Comparison of ENCODE assay signal across 27 mouse cellular contexts in the genomic region with DNA sequence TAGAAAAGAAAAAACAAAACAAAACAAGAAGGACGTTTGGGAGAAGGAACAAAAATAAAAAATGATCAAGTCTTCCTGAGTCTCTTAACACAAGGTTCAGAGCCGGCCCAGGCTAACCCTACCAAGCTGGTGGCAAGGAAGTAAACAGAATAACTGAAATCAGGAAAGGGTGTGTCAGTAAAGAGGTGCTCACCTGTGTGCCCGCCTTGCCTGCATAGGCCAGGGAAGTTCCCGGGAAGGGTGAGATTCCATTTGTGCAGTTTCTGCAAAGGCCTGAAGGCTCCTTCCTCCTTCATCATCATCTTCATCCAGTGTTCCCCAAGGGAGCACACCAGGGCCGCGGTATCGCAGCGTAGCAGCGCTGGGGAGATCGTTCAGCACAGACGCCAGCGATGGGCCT. TPM values are rescaled to one million over a fixed set of nuclear protein-coding genes. Genes with fewer than 3 reads are reported as not detected.
DNase-seq lines count a peak whose midpoint lies in the region; ATAC-seq and TF ChIP-seq lines count a peak whose summit lies in the region.
"Had no signal": no experiment of that assay in that cellular context is flagged by ENCODE, and none has a peak within 500 bp of the region (broad histone marks: within the 10 kb centered on the region; RNA-seq: fewer than 3 reads in every experiment).

No protein-coding gene starts in this region.

- no peaks in the 10 kb centered on the region for H3K4me1 ChIP-seq in forebrain, embryonic 14.5 days (ENCODE audit: control insufficient read depth, insufficient read depth, low read length)
- H3K4me1 ChIP-seq in forebrain, embryonic 12.5 days, result no peaks in the 10 kb centered on the region
- H3K4me1 ChIP-seq in lung, embryonic 14.5 days (ENCODE audit: insufficient read depth), result no peaks in the 10 kb centered on the region
- H3K4me1 ChIP-seq in intestine, embryonic 16.5 days (ENCODE audit: control insufficient read depth, insufficient read depth, low read length), result peaks cover 4% of the 10 kb centered on the region; the same call in 1 of the 2 replicates
- no peaks in the 10 kb centered on the region for H3K4me1 ChIP-seq in stomach, embryonic 16.5 days (ENCODE audit: control insufficient read depth, insufficient read depth, low read length)
- H3K4me1 ChIP-seq in hindbrain, postnatal 0 days (ENCODE audit: insufficient read depth, low read length), result no peaks in the 10 kb centered on the region
- H3K4me1 ChIP-seq: embryonic facial prominence, embryonic 13.5 days; hindbrain, embryonic 10.5 days; limb, embryonic 12.5 days; midbrain, embryonic 13.5 days had no signal

- TF ChIP-seq CTCF in lung, embryonic 14.5 days (IDR thresholded peaks at IDR 0.05; ENCODE audit: low read depth), result no peak
- no peak for TF ChIP-seq CTCF in hindbrain, postnatal 0 days (IDR thresholded peaks at IDR 0.05; ENCODE audit: low read depth)

- no peaks in the 10 kb centered on the region for H3K27me3 ChIP-seq in forebrain, embryonic 14.5 days (replicated peaks; ENCODE audit: control insufficient read depth, insufficient read depth, low read length)
- no peaks in the 10 kb centered on the region for H3K27me3 ChIP-seq in forebrain, embryonic 12.5 days
- H3K27me3 ChIP-seq in lung, embryonic 14.5 days (ENCODE audit: insufficient read depth, low read length), result no peaks in the 10 kb centered on the region
- no peaks in the 10 kb centered on the region for H3K27me3 ChIP-seq in intestine, embryonic 16.5 days (replicated peaks; ENCODE audit: control insufficient read depth, insufficient read depth, low read length)
- H3K27me3 ChIP-seq in stomach, embryonic 16.5 days (ENCODE audit: control insufficient read depth, insufficient read depth, low read length), result no peaks in the 10 kb centered on the region
- H3K27me3 ChIP-seq in hindbrain, postnatal 0 days (ENCODE audit: insufficient read depth, low read length), result no peaks in the 10 kb centered on the region
- H3K27me3 ChIP-seq: embryonic facial prominence, embryonic 13.5 days; limb, embryonic 12.5 days; liver, embryonic 12.5 days; midbrain, embryonic 13.5 days had no signal

- WGBS in forebrain, embryonic 14.5 days, result 88% methylated on average over 12 of the region's 12 CpGs
- WGBS in forebrain, embryonic 12.5 days, result 89% methylated on average over 12 of the region's 12 CpGs
- WGBS in lung, embryonic 14.5 days, result 75% methylated on average over 12 of the region's 12 CpGs
- WGBS in intestine, embryonic 16.5 days, result 67% methylated on average over 12 of the region's 12 CpGs
- WGBS in stomach, embryonic 16.5 days, result 80% methylated on average over 12 of the region's 12 CpGs
- WGBS in hindbrain, postnatal 0 days, result 84% methylated on average over 12 of the region's 12 CpGs

- 0 out of 2 replicates have a peak overlapping the region, but pooled peaks have one; percentile 3 for H3K9ac ChIP-seq in forebrain, embryonic 14.5 days (ENCODE audit: low read length)
- H3K9ac ChIP-seq in forebrain, embryonic 12.5 days, result no peak overlapping the region
- H3K9ac ChIP-seq in lung, embryonic 14.5 days, result peak overlapping the region; percentile 9; the same call in 1 of the 2 replicates
- peak overlapping the region; percentile 65 for H3K9ac ChIP-seq in intestine, embryonic 16.5 days (ENCODE audit: low read depth, low read length)
- H3K9ac ChIP-seq in stomach, embryonic 16.5 days (ENCODE audit: low read length), result peak overlapping the region; percentile 71
- no peak overlapping the region for H3K9ac ChIP-seq in hindbrain, postnatal 0 days (replicated peaks; ENCODE audit: low read length)
- H3K9ac ChIP-seq: embryonic facial prominence, embryonic 13.5 days; forebrain, postnatal 0 days; limb, embryonic 12.5 days; liver, embryonic 12.5 days; midbrain, embryonic 13.5 days had no signal

- DNase-seq in forebrain, embryonic 14.5 days (ENCODE audit: low spot score), result no peak
- DNase-seq in lung, embryonic 14.5 days, result no peak
- DNase-seq in lung, postnatal 10 days, result no peak
- DNase-seq in hindbrain, postnatal 0 days (ENCODE audit: low spot score), result no peak
- DNase-seq: adrenal gland, postnatal 14 days; cerebellum, adult 2 months; cerebellum, postnatal 25 days; forebrain, postnatal 0 days; gastrocnemius, postnatal 14 days; heart, adult 11 months; heart, postnatal 10 days; kidney, adult 8-10 months; spleen, adult 18-20 months; thymus, adult 18-20 months; thymus, postnatal 4 days had no signal

- H3K9me3 ChIP-seq in forebrain, embryonic 14.5 days (replicated peaks; ENCODE audit: control insufficient read depth, low read length), result no peaks in the 10 kb centered on the region
- H3K9me3 ChIP-seq in forebrain, embryonic 12.5 days, result no peaks in the 10 kb centered on the region
- H3K9me3 ChIP-seq in lung, embryonic 14.5 days (ENCODE audit: low read depth, low read length), result no peaks in the 10 kb centered on the region
- H3K9me3 ChIP-seq in intestine, embryonic 16.5 days (ENCODE audit: control insufficient read depth, low read length), result no peaks in the 10 kb centered on the region
- H3K9me3 ChIP-seq in stomach, embryonic 16.5 days (replicated peaks; ENCODE audit: control insufficient read depth, low read length), result no peaks in the 10 kb centered on the region
- H3K9me3 ChIP-seq in hindbrain, postnatal 0 days (ENCODE audit: low read length), result no peaks in the 10 kb centered on the region
- H3K9me3 ChIP-seq: embryonic facial prominence, embryonic 13.5 days; hindbrain, embryonic 10.5 days; limb, embryonic 12.5 days; liver, embryonic 12.5 days; midbrain, embryonic 13.5 days had no signal

- H3K4me3 ChIP-seq in forebrain, embryonic 14.5 days (ENCODE audit: low read depth, low read length), result no peak overlapping the region
- H3K4me3 ChIP-seq in forebrain, embryonic 12.5 days (replicated peaks), result no peak overlapping the region
- H3K4me3 ChIP-seq in lung, embryonic 14.5 days (ENCODE audit: low read depth, low read length), result 0 out of 2 replicates have a peak overlapping the region, but pooled peaks have one; percentile 19
- peak overlapping the region; percentile 49 for H3K4me3 ChIP-seq in intestine, embryonic 16.5 days (ENCODE audit: low read length)
- peak overlapping the region; percentile 41 for H3K4me3 ChIP-seq in stomach, embryonic 16.5 days (replicated peaks; ENCODE audit: low read length)
- no peak overlapping the region for H3K4me3 ChIP-seq in hindbrain, postnatal 0 days (ENCODE audit: low read length)
- H3K4me3 ChIP-seq: embryonic facial prominence, embryonic 13.5 days; hindbrain, embryonic 10.5 days; layer of hippocampus, adult 2 months; limb, embryonic 12.5 days; liver, embryonic 12.5 days; midbrain, embryonic 13.5 days had no signal

- ATAC-seq in forebrain, embryonic 14.5 days, result no peak
- ATAC-seq in forebrain, embryonic 12.5 days (ENCODE audit: low FRiP score), result no peak
- no peak for ATAC-seq in lung, embryonic 14.5 days (ENCODE audit: insufficient read depth)
- ATAC-seq in intestine, embryonic 16.5 days, result peak; percentile 57
- ATAC-seq in stomach, embryonic 16.5 days (ENCODE audit: insufficient read depth, low FRiP score), result peak; percentile 18; the same call in 1 of the 2 replicates
- ATAC-seq in erythroblast, adult 5-6 weeks (replicated peaks; ENCODE audit: low FRiP score, poor library complexity, severe bottlenecking), result no peak
- ATAC-seq in hindbrain, postnatal 0 days, result no peak
- ATAC-seq: forebrain, postnatal 0 days; hindbrain, embryonic 16.5 days; liver, embryonic 12.5 days; midbrain, embryonic 13.5 days had no signal

- H3K4me2 ChIP-seq in forebrain, embryonic 14.5 days (ENCODE audit: low read length), result no peak overlapping the region
- H3K4me2 ChIP-seq in forebrain, embryonic 12.5 days, result no peak overlapping the region
- H3K4me2 ChIP-seq in lung, embryonic 14.5 days, result peak overlapping the region; percentile 36
- peak overlapping the region; percentile 50 for H3K4me2 ChIP-seq in intestine, embryonic 16.5 days (ENCODE audit: low read depth, low read length)
- peak overlapping the region; percentile 48 for H3K4me2 ChIP-seq in stomach, embryonic 16.5 days (ENCODE audit: low read depth, low read length)
- H3K4me2 ChIP-seq in hindbrain, postnatal 0 days (ENCODE audit: low read depth, low read length), result no peak overlapping the region
- H3K4me2 ChIP-seq: embryonic facial prominence, embryonic 13.5 days; heart, embryonic 11.5 days; limb, embryonic 12.5 days; liver, embryonic 12.5 days; midbrain, embryonic 13.5 days had no signal

- no peak overlapping the region for H3K27ac ChIP-seq in forebrain, embryonic 14.5 days (ENCODE audit: low read depth, low read length)
- H3K27ac ChIP-seq in forebrain, embryonic 12.5 days, result no peak overlapping the region
- no peak overlapping the region for H3K27ac ChIP-seq in lung, embryonic 14.5 days (ENCODE audit: low read depth)
- peak overlapping the region; percentile 67 for H3K27ac ChIP-seq in intestine, embryonic 16.5 days (ENCODE audit: low read length)
- peak overlapping the region; percentile 45 for H3K27ac ChIP-seq in stomach, embryonic 16.5 days (ENCODE audit: low read length)
- H3K27ac ChIP-seq in hindbrain, postnatal 0 days, result no peak overlapping the region
- H3K27ac ChIP-seq: embryonic facial prominence, embryonic 13.5 days; hindbrain, embryonic 10.5 days; layer of hippocampus, adult 2 months; limb, embryonic 12.5 days; liver, embryonic 12.5 days; midbrain, embryonic 13.5 days had no signal

- H3K36me3 ChIP-seq in forebrain, embryonic 14.5 days (ENCODE audit: control insufficient read depth, insufficient read depth, low read length), result 0 out of 2 replicates have a peak, but pooled peaks cover 4% of the 10 kb centered on the region
- H3K36me3 ChIP-seq in forebrain, embryonic 12.5 days (replicated peaks), result no peaks in the 10 kb centered on the region; the same call in 1 of the 2 replicates
- H3K36me3 ChIP-seq in lung, embryonic 14.5 days (ENCODE audit: insufficient read depth), result 0 out of 2 replicates have a peak, but pooled peaks cover 3% of the 10 kb centered on the region
- H3K36me3 ChIP-seq in intestine, embryonic 16.5 days (ENCODE audit: control insufficient read depth, insufficient read depth, low read length), result no peaks in the 10 kb centered on the region
- H3K36me3 ChIP-seq in stomach, embryonic 16.5 days (ENCODE audit: control insufficient read depth, insufficient read depth, low read length), result 0 out of 2 replicates have a peak, but pooled peaks cover 5% of the 10 kb centered on the region
- peaks cover 14% of the 10 kb centered on the region; the same call in 1 of the 2 replicates for H3K36me3 ChIP-seq in hindbrain, postnatal 0 days (ENCODE audit: insufficient read depth, low read length)

RNA-seq across cellular contexts. Expression of a gene that starts 1.0 kb away (rescaled TPM):
- polyA plus RNA-seq in forebrain, embryonic 14.5 days (2014; fragmentation: Nextera tagmentation; extraction: Ambion mirVana), result 1.8 and 2.1 TPM in 2 replicates
- 2.9 and 3.1 TPM in 2 replicates for polyA plus RNA-seq in forebrain, embryonic 12.5 days (2016; fragmentation: Nextera tagmentation; extraction: Ambion mirVana)
- 16.1 and 17.3 TPM in 2 replicates for polyA plus RNA-seq in lung, embryonic 14.5 days (2014; fragmentation: Nextera tagmentation; extraction: Ambion mirVana)
- 104 and 110 TPM in 2 replicates for polyA plus RNA-seq in intestine, embryonic 16.5 days (2015; fragmentation: Nextera tagmentation; extraction: Ambion mirVana)
- polyA plus RNA-seq in stomach, embryonic 16.5 days (2015; fragmentation: Nextera tagmentation; extraction: Ambion mirVana), result 76.9 and 96.7 TPM in 2 replicates
- total RNA-seq in erythroblast, adult 5-6 weeks (2015; ENCODE audit: low replicate concordance), result 0.63 TPM in 1 of 2 replicates, not detected in the other
- total RNA-seq in erythroblast, adult 5-6 weeks (2017; ENCODE audit: low replicate concordance), result 2.1 and 3.6 TPM in 2 replicates
- 3.5 and 4.2 TPM in 2 replicates for total RNA-seq in hindbrain, postnatal 0 days (2014; rRNA removed)
- polyA plus RNA-seq in hindbrain, postnatal 0 days (2015; fragmentation: Nextera tagmentation; extraction: Ambion mirVana), result 3.5 and 4.4 TPM in 2 replicates

RNA-seq across cellular contexts. Expression of a gene that starts 10.7 kb away (rescaled TPM):
- polyA plus RNA-seq in forebrain, embryonic 14.5 days (2014; fragmentation: Nextera tagmentation; extraction: Ambion mirVana), result 10.2 and 12.3 TPM in 2 replicates
- polyA plus RNA-seq in forebrain, embryonic 12.5 days (2016; fragmentation: Nextera tagmentation; extraction: Ambion mirVana), result 20.4 and 21.7 TPM in 2 replicates
- polyA plus RNA-seq in lung, embryonic 14.5 days (2014; fragmentation: Nextera tagmentation; extraction: Ambion mirVana), result 12.0 and 12.5 TPM in 2 replicates
- 16.8 and 17.3 TPM in 2 replicates for polyA plus RNA-seq in intestine, embryonic 16.5 days (2015; fragmentation: Nextera tagmentation; extraction: Ambion mirVana)
- polyA plus RNA-seq in stomach, embryonic 16.5 days (2015; fragmentation: Nextera tagmentation; extraction: Ambion mirVana), result 12.0 and 14.3 TPM in 2 replicates
- 1.5 and 5.0 TPM in 2 replicates for total RNA-seq in erythroblast, adult 5-6 weeks (2015; ENCODE audit: low replicate concordance)
- total RNA-seq in erythroblast, adult 5-6 weeks (2017; ENCODE audit: low replicate concordance), result 1.7 and 2.6 TPM in 2 replicates
- 2.2 and 3.6 TPM in 2 replicates for total RNA-seq in hindbrain, postnatal 0 days (2014; rRNA removed)
- polyA plus RNA-seq in hindbrain, postnatal 0 days (2015; fragmentation: Nextera tagmentation; extraction: Ambion mirVana), result 10.9 and 13.2 TPM in 2 replicates

RNA-seq across cellular contexts. Expression of a gene that starts 16.3 kb away (rescaled TPM):
- 233 TPM in 2 replicates for polyA plus RNA-seq in forebrain, embryonic 14.5 days (2014; fragmentation: Nextera tagmentation; extraction: Ambion mirVana)
- 204 and 215 TPM in 2 replicates for polyA plus RNA-seq in forebrain, embryonic 12.5 days (2016; fragmentation: Nextera tagmentation; extraction: Ambion mirVana)
- polyA plus RNA-seq in lung, embryonic 14.5 days (2014; fragmentation: Nextera tagmentation; extraction: Ambion mirVana), result 277 and 290 TPM in 2 replicates
- 191 and 208 TPM in 2 replicates for polyA plus RNA-seq in intestine, embryonic 16.5 days (2015; fragmentation: Nextera tagmentation; extraction: Ambion mirVana)
- polyA plus RNA-seq in stomach, embryonic 16.5 days (2015; fragmentation: Nextera tagmentation; extraction: Ambion mirVana), result 184 and 194 TPM in 2 replicates
- 1.2 and 7.9 TPM in 2 replicates for total RNA-seq in erythroblast, adult 5-6 weeks (2015; ENCODE audit: low replicate concordance)
- total RNA-seq in erythroblast, adult 5-6 weeks (2017; ENCODE audit: low replicate concordance), result 1.3 and 3.2 TPM in 2 replicates
- 408 and 417 TPM in 2 replicates for total RNA-seq in hindbrain, postnatal 0 days (2014; rRNA removed)
- polyA plus RNA-seq in hindbrain, postnatal 0 days (2015; fragmentation: Nextera tagmentation; extraction: Ambion mirVana), result 254 and 255 TPM in 2 replicates

RNA-seq across cellular contexts. Expression of a gene that starts 17.0 kb away (rescaled TPM):
- polyA plus RNA-seq in forebrain, embryonic 14.5 days (2014; fragmentation: Nextera tagmentation; extraction: Ambion mirVana), result 35.1 and 49.3 TPM in 2 replicates
- polyA plus RNA-seq in forebrain, embryonic 12.5 days (2016; fragmentation: Nextera tagmentation; extraction: Ambion mirVana), result 39.5 and 40.8 TPM in 2 replicates
- 38.0 and 44.2 TPM in 2 replicates for polyA plus RNA-seq in lung, embryonic 14.5 days (2014; fragmentation: Nextera tagmentation; extraction: Ambion mirVana)
- 54.8 and 60.7 TPM in 2 replicates for polyA plus RNA-seq in intestine, embryonic 16.5 days (2015; fragmentation: Nextera tagmentation; extraction: Ambion mirVana)
- polyA plus RNA-seq in stomach, embryonic 16.5 days (2015; fragmentation: Nextera tagmentation; extraction: Ambion mirVana), result 44.5 and 48.6 TPM in 2 replicates
- 22.8 and 27.7 TPM in 2 replicates for total RNA-seq in erythroblast, adult 5-6 weeks (2015; ENCODE audit: low replicate concordance)
- total RNA-seq in erythroblast, adult 5-6 weeks (2017; ENCODE audit: low replicate concordance), result 6.1 and 8.4 TPM in 2 replicates
- total RNA-seq in hindbrain, postnatal 0 days (2014; rRNA removed), result 212 and 229 TPM in 2 replicates
- polyA plus RNA-seq in hindbrain, postnatal 0 days (2015; fragmentation: Nextera tagmentation; extraction: Ambion mirVana), result 117 and 119 TPM in 2 replicates

RNA-seq across cellular contexts. Expression of a gene that starts 27.4 kb away (rescaled TPM):
- 1,006 and 1,170 TPM in 2 replicates for polyA plus RNA-seq in forebrain, embryonic 14.5 days (2014; fragmentation: Nextera tagmentation; extraction: Ambion mirVana)
- polyA plus RNA-seq in forebrain, embryonic 12.5 days (2016; fragmentation: Nextera tagmentation; extraction: Ambion mirVana), result 1,127 and 1,163 TPM in 2 replicates
- 1,609 and 1,625 TPM in 2 replicates for polyA plus RNA-seq in lung, embryonic 14.5 days (2014; fragmentation: Nextera tagmentation; extraction: Ambion mirVana)
- 1,268 and 1,365 TPM in 2 replicates for polyA plus RNA-seq in intestine, embryonic 16.5 days (2015; fragmentation: Nextera tagmentation; extraction: Ambion mirVana)
- polyA plus RNA-seq in stomach, embryonic 16.5 days (2015; fragmentation: Nextera tagmentation; extraction: Ambion mirVana), result 1,206 and 1,366 TPM in 2 replicates
- total RNA-seq in erythroblast, adult 5-6 weeks (2015; ENCODE audit: low replicate concordance), result 418 and 419 TPM in 2 replicates
- 230 and 442 TPM in 2 replicates for total RNA-seq in erythroblast, adult 5-6 weeks (2017; ENCODE audit: low replicate concordance)
- total RNA-seq in hindbrain, postnatal 0 days (2014; rRNA removed), result 545 and 569 TPM in 2 replicates
- polyA plus RNA-seq in hindbrain, postnatal 0 days (2015; fragmentation: Nextera tagmentation; extraction: Ambion mirVana), result 743 and 752 TPM in 2 replicates

Comparison
In these comparisons a context has a peak if more than half of its experiments do, and no peak if none do; other contexts are left out.
1. H3K9ac ChIP-seq: peak in forebrain, embryonic 14.5 days (single experiment), lung, embryonic 14.5 days (single experiment), intestine, embryonic 16.5 days (single experiment) and stomach, embryonic 16.5 days (single experiment); none in forebrain, embryonic 12.5 days (single experiment) and hindbrain, postnatal 0 days (single experiment).
2. ATAC-seq: peak in intestine, embryonic 16.5 days (single experiment) and stomach, embryonic 16.5 days (single experiment); none in forebrain, embryonic 14.5 days (single experiment), forebrain, embryonic 12.5 days (single experiment), lung, embryonic 14.5 days (single experiment), erythroblast, adult 5-6 weeks (single experiment) and hindbrain, postnatal 0 days (single experiment).
3. H3K27ac ChIP-seq: peak in intestine, embryonic 16.5 days (single experiment) and stomach, embryonic 16.5 days (single experiment); none in forebrain, embryonic 14.5 days (single experiment), forebrain, embryonic 12.5 days (single experiment), lung, embryonic 14.5 days (single experiment) and hindbrain, postnatal 0 days (single experiment).
4. H3K4me2 ChIP-seq: peak in lung, embryonic 14.5 days (single experiment), intestine, embryonic 16.5 days (single experiment) and stomach, embryonic 16.5 days (single experiment); none in forebrain, embryonic 14.5 days (single experiment), forebrain, embryonic 12.5 days (single experiment) and hindbrain, postnatal 0 days (single experiment).
5. H3K4me3 ChIP-seq: peak in lung, embryonic 14.5 days (single experiment), intestine, embryonic 16.5 days (single experiment) and stomach, embryonic 16.5 days (single experiment); none in forebrain, embryonic 14.5 days (single experiment), forebrain, embryonic 12.5 days (single experiment) and hindbrain, postnatal 0 days (single experiment).